ENCODE assay signal across 9 mouse cellular contexts in genomic region chr11:94491035-94491748, GRCm38 (mm10). TPM values are rescaled to one million over a fixed set of nuclear protein-coding genes. Genes with fewer than 3 reads are reported as not detected.
DNase-seq lines count a peak whose midpoint lies in the region; ATAC-seq lines count a peak whose summit lies in the region.
"Had no signal": no experiment of that assay in that cellular context is flagged by ENCODE, and none has a peak within 500 bp of the region (broad histone marks: within the 10 kb centered on the region; RNA-seq: fewer than 3 reads in every experiment).

No protein-coding gene starts in this region.

- no peaks in the 10 kb centered on the region for H3K9me3 ChIP-seq in forebrain, embryonic 15.5 days
- H3K9me3 ChIP-seq in midbrain, embryonic 14.5 days (ENCODE audit: control insufficient read depth, low read length) = no peaks in the 10 kb centered on the region

- H3K4me2 ChIP-seq in forebrain, embryonic 15.5 days (replicated peaks) = peak overlapping the region; percentile 84
- peak overlapping the region; percentile 64 for H3K4me2 ChIP-seq in midbrain, embryonic 14.5 days (ENCODE audit: low read length)

- H3K4me1 ChIP-seq in forebrain, embryonic 15.5 days = peaks cover 8% of the 10 kb centered on the region
- H3K4me1 ChIP-seq in midbrain, embryonic 14.5 days (ENCODE audit: control insufficient read depth, insufficient read depth, low read length) = 0 out of 2 replicates have a peak, but pooled peaks cover 5% of the 10 kb centered on the region

- peak overlapping the region; percentile 66 for H3K4me3 ChIP-seq in forebrain, embryonic 15.5 days
- peak overlapping the region; percentile 40 for H3K4me3 ChIP-seq in midbrain, embryonic 14.5 days (replicated peaks; ENCODE audit: low read depth, low read length)

- peak overlapping the region; percentile 55 for H3K27ac ChIP-seq in forebrain, embryonic 15.5 days (replicated peaks)
- H3K27ac ChIP-seq in midbrain, embryonic 14.5 days (replicated peaks; ENCODE audit: low read depth, low read length) = no peak overlapping the region

- 4% methylated on average over 55 of the region's 55 CpGs for WGBS in forebrain, embryonic 15.5 days
- WGBS in midbrain, embryonic 14.5 days = 4% methylated on average over 55 of the region's 55 CpGs

- peak; percentile 70 to 76 for DNase-seq in layer of hippocampus, postnatal 10 days (ENCODE audit: low spot score in 2 of 2)
- no peak for DNase-seq in layer of hippocampus, adult 8-10 months (ENCODE audit: low spot score in 2 of 2)
- peak; percentile 50 for DNase-seq in c-Kit-positive CD71-negative TER-119-negative erythroid progenitor cells, embryonic 14.5 days (ENCODE audit: low read depth)
- DNase-seq in kidney, postnatal 25 days = peak; percentile 52 to 78
- DNase-seq in midbrain, embryonic 14.5 days = peak; percentile 88
- peak; percentile 9 for DNase-seq in thymus, postnatal 25 days
- DNase-seq in spleen, postnatal 36 days (ENCODE audit: low spot score in 2 of 2) = no peak

- H3K36me3 ChIP-seq in forebrain, embryonic 15.5 days = no peaks in the 10 kb centered on the region
- no peaks in the 10 kb centered on the region for H3K36me3 ChIP-seq in midbrain, embryonic 14.5 days (ENCODE audit: control insufficient read depth, insufficient read depth, low read length)

- ATAC-seq in forebrain, embryonic 15.5 days (replicated peaks) = peak; percentile 76
- peak; percentile 77; the same call in 1 of the 2 replicates for ATAC-seq in midbrain, embryonic 14.5 days (ENCODE audit: low FRiP score, low TSS enrichment)

- peak overlapping the region; percentile 81 for H3K9ac ChIP-seq in forebrain, embryonic 15.5 days (replicated peaks)
- peak overlapping the region; percentile 51 for H3K9ac ChIP-seq in midbrain, embryonic 14.5 days (replicated peaks; ENCODE audit: low read length)

- no peaks in the 10 kb centered on the region for H3K27me3 ChIP-seq in forebrain, embryonic 15.5 days
- H3K27me3 ChIP-seq in midbrain, embryonic 14.5 days (ENCODE audit: control insufficient read depth, insufficient read depth, low read length) = peaks cover 7% of the 10 kb centered on the region; the same call in 1 of the 2 replicates

RNA-seq across cellular contexts. Expression of gene Spata20, which starts 5.2 kb away (rescaled TPM):
- total RNA-seq in layer of hippocampus, postnatal 10 days (2021) = 1 to 10 TPM; 1.0 to 2.1 TPM
- under 1 TPM in 2 of 4 experiments, not detected in 2; 0.43 to 0.64 TPM for total RNA-seq in layer of hippocampus, adult 8-10 months (2022)
- polyA plus RNA-seq in forebrain, embryonic 15.5 days (2015; fragmentation: Nextera tagmentation; extraction: Ambion mirVana) = 0.38 and 0.86 TPM in 2 replicates
- 0.42 and 0.54 TPM in 2 replicates for polyA plus RNA-seq in midbrain, embryonic 14.5 days (2014; fragmentation: Nextera tagmentation; extraction: Ambion mirVana)
- total RNA-seq: adrenal gland, postnatal 36 days had no signal

RNA-seq across cellular contexts. Expression of gene Epn3, which starts 8.6 kb away (rescaled TPM):
- total RNA-seq in layer of hippocampus, postnatal 10 days (2021) = 1 to 10 TPM; 3.1 to 3.3 TPM
- 1 to 10 TPM; 1.9 to 2.7 (median 2.4) TPM for total RNA-seq in layer of hippocampus, adult 8-10 months (2022)
- polyA plus RNA-seq in forebrain, embryonic 15.5 days (2015; fragmentation: Nextera tagmentation; extraction: Ambion mirVana) = 0.66 and 0.75 TPM in 2 replicates
- polyA plus RNA-seq in midbrain, embryonic 14.5 days (2014; fragmentation: Nextera tagmentation; extraction: Ambion mirVana) = 0.23 and 0.43 TPM in 2 replicates

RNA-seq across cellular contexts. Expression of gene Cacna1g, which starts 17.2 kb away (rescaled TPM):
- total RNA-seq in layer of hippocampus, postnatal 10 days (2021) = 100 to 1,000 TPM; 111 to 128 TPM
- total RNA-seq in layer of hippocampus, adult 8-10 months (2022) = 10 to 100 TPM; 49.3 to 83.1 (median 67.7) TPM
- polyA plus RNA-seq in forebrain, embryonic 15.5 days (2015; fragmentation: Nextera tagmentation; extraction: Ambion mirVana) = 6.8 and 9.2 TPM in 2 replicates
- 20.1 and 22.7 TPM in 2 replicates for polyA plus RNA-seq in midbrain, embryonic 14.5 days (2014; fragmentation: Nextera tagmentation; extraction: Ambion mirVana)

RNA-seq across cellular contexts. Expression of gene Mycbpap, which starts 30.4 kb away (rescaled TPM):
- total RNA-seq in layer of hippocampus, postnatal 10 days (2021) = 1 to 10 TPM; 1.3 to 2.7 TPM
- total RNA-seq in layer of hippocampus, adult 8-10 months (2022) = 1 to 10 TPM; 3.1 to 7.6 (median 3.5) TPM
- 1.7 and 2.7 TPM in 2 replicates for polyA plus RNA-seq in forebrain, embryonic 15.5 days (2015; fragmentation: Nextera tagmentation; extraction: Ambion mirVana)
- 2.1 and 3.3 TPM in 2 replicates for polyA plus RNA-seq in midbrain, embryonic 14.5 days (2014; fragmentation: Nextera tagmentation; extraction: Ambion mirVana)

RNA-seq across cellular contexts. Expression of gene Rsad1, which starts 57.9 kb away (rescaled TPM):
- 10 to 100 TPM; 13.1 to 14.1 TPM for total RNA-seq in layer of hippocampus, postnatal 10 days (2021)
- total RNA-seq in layer of hippocampus, adult 8-10 months (2022) = 10 to 100 TPM; 12.3 to 14.5 (median 12.6) TPM
- 5.7 and 6.1 TPM in 2 replicates for polyA plus RNA-seq in forebrain, embryonic 15.5 days (2015; fragmentation: Nextera tagmentation; extraction: Ambion mirVana)
- polyA plus RNA-seq in midbrain, embryonic 14.5 days (2014; fragmentation: Nextera tagmentation; extraction: Ambion mirVana) = 5.9 and 8.0 TPM in 2 replicates

Comparison
In these comparisons a context has a peak if more than half of its experiments do, and no peak if none do; other contexts are left out.
1. DNase-seq: peak in layer of hippocampus, postnatal 10 days (2 of 2), c-Kit-positive CD71-negative TER-119-negative erythroid progenitor cells, embryonic 14.5 days (single experiment), kidney, postnatal 25 days (2 of 2), midbrain, embryonic 14.5 days (single experiment) and thymus, postnatal 25 days (single experiment); none in layer of hippocampus, adult 8-10 months (0 of 2) and spleen, postnatal 36 days (0 of 2).